Mouse (Mus musculus) granulocyte monocyte progenitor cell, adult 5-6 weeks (primary cell): ENCODE results near the gene Cdca5. TPM values are rescaled to one million over a fixed set of nuclear protein-coding genes. Genes with fewer than 3 reads are reported as not detected.

Experiments
- ATAC-seq: replicated peaks from 2 replicates; pipeline ENCODE4 v1.8.0; 2016; ENCODE audit warnings: mild to moderate bottlenecking, moderate TSS enrichment, inconsistent platforms; ENCODE audit not compliant: poor library complexity, severe bottlenecking
- total RNA-seq, 2 experiments: library from RNA; stranded (forward) in 1 of 2; stranded (reverse) in 1 of 2; fragments of 200-712, 200-1000 nt in 1 of 2; fragments of >200 nt in 1 of 2; fragmentation: Nextera tagmentation in 1 of 2; gene quantifications; 2 replicates each; pipeline ENCODE4 v1.2.3; 2014 to 2017

The Cdca5 gene
- total RNA-seq, 2 experiments from 2014 or later, result 39.0 to 42.1 TPM

GRCm38 (mm10) chr19:6061021-6061533 lies 23.7 kb upstream of the Cdca5 start, which contains the start of gene Znhit2:
TSS of gene Znhit2 (plus strand) at chr19:6061192.
- ATAC-seq, result peak; percentile 62

GRCm38 (mm10) chr19:6061641-6062302 lies 23.0 kb upstream of the Cdca5 start:
- peak; percentile 50 for ATAC-seq

- no peak for ATAC-seq
Measured at GRCm38 (mm10) chr19:6062418-6062817, 22.4 kb upstream of the Cdca5 start.

GRCm38 (mm10) chr19:6063081-6063480 lies 21.7 kb upstream of the Cdca5 start:
- ATAC-seq, result no peak

- no peak for ATAC-seq
Measured at GRCm38 (mm10) chr19:6066571-6066970, 18.2 kb upstream of the Cdca5 start.

GRCm38 (mm10) chr19:6067011-6067723 lies 17.6 kb upstream of the Cdca5 start:
- ATAC-seq, result peak; percentile 67

- ATAC-seq, result peak; percentile 88
Measured at GRCm38 (mm10) chr19:6067724-6068415, 16.9 kb upstream of the Cdca5 start, which contains the start of gene Tm7sf2. TSS of gene Tm7sf2 (minus strand) at chr19:6068373.

- ATAC-seq, result no peak
Measured at GRCm38 (mm10) chr19:6068951-6069350, 15.8 kb upstream of the Cdca5 start.

- no peak for ATAC-seq
Measured at GRCm38 (mm10) chr19:6069851-6070250, 14.9 kb upstream of the Cdca5 start.

GRCm38 (mm10) chr19:6070571-6071250 lies 14.1 kb upstream of the Cdca5 start:
- ATAC-seq, result no peak

GRCm38 (mm10) chr19:6071261-6071660 lies 13.5 kb upstream of the Cdca5 start:
- ATAC-seq, result no peak

GRCm38 (mm10) chr19:6073889-6074288 lies 10.9 kb upstream of the Cdca5 start:
- ATAC-seq, result peak; percentile 64

GRCm38 (mm10) chr19:6076564-6077393 lies 8.0 kb upstream of the Cdca5 start, which contains the start of gene Vps51:
TSS of gene Vps51 (minus strand) at chr19:6077231.
- peak; percentile 92 for ATAC-seq

- no peak for ATAC-seq
Measured at GRCm38 (mm10) chr19:6079983-6080480, 4.8 kb upstream of the Cdca5 start, which contains the start of gene Tmem262. TSS of gene Tmem262 (plus strand) at chr19:6080033.

GRCm38 (mm10) chr19:6082156-6082555 lies 2.6 kb upstream of the Cdca5 start, which contains the start of gene Gm28374:
TSS of gene Gm28374 (minus strand) at chr19:6082256.
- no peak for ATAC-seq

GRCm38 (mm10) chr19:6085417-6085879 lies 665 bp downstream of the Cdca5 start:
- ATAC-seq, result peak; percentile 84

- no peak for ATAC-seq
Measured at GRCm38 (mm10) chr19:6088841-6089240, 4.1 kb downstream of the Cdca5 start.

- no peak for ATAC-seq
Measured at GRCm38 (mm10) chr19:6094119-6094518, 9.3 kb downstream of the Cdca5 start, which contains the start of gene AC131692.1. TSS of gene AC131692.1 (plus strand) at chr19:6094419.

GRCm38 (mm10) chr19:6097847-6098246 lies 13.1 kb downstream of the Cdca5 start:
- peak; percentile 70 for ATAC-seq
